Mouse (Mus musculus) liver (tissue): Measurements from ENCODE around the gene Pitx2.

Experiments
- DNase-seq: peaks from one replicate; pipeline ENCODE4 v3.0.0-alpha.2; 2020; ENCODE audit warnings: mixed read lengths

Pitx2 gene

DNA sequence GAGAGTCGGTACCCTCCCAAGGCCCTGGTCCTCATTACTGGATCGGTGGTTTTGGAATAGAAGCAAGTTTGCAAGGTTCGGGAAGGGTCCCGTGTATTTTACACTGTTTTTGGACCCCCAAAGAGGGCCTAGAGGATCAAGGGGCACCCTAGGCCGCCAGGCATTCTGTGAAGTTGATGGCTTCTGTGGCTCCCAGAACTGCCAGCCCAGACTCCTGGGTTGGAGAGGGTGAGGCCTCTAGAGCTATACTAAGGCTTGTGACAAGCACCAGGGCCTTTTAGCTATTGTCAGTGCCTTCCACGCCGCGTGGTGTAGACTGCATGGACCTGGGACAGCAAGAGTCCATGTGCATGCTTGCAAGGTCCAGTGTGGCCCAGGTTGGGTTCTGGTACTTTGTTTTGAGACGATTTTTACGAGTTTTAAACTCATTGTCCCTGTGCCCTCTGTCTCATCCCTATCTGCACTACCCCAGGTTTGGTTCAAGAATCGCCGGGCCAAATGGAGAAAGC, 18.2 kb downstream of the Pitx2 start:
- no peak for DNase-seq

DNA sequence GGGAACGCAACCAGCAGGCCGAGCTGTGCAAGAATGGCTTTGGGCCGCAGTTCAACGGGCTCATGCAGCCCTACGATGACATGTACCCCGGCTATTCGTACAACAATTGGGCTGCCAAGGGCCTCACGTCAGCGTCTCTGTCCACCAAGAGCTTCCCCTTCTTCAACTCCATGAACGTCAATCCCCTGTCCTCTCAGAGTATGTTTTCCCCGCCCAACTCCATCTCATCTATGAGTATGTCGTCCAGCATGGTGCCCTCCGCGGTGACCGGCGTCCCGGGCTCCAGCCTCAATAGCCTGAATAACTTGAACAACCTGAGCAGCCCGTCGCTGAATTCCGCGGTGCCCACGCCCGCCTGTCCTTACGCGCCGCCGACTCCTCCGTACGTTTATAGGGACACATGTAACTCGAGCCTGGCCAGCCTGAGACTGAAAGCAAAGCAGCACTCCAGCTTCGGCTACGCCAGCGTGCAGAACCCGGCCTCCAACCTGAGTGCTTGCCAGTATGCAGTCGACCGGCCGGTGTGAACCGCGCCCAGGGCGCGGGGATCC, 18.8 kb downstream of the Pitx2 start:
- no peak for DNase-seq

DNA sequence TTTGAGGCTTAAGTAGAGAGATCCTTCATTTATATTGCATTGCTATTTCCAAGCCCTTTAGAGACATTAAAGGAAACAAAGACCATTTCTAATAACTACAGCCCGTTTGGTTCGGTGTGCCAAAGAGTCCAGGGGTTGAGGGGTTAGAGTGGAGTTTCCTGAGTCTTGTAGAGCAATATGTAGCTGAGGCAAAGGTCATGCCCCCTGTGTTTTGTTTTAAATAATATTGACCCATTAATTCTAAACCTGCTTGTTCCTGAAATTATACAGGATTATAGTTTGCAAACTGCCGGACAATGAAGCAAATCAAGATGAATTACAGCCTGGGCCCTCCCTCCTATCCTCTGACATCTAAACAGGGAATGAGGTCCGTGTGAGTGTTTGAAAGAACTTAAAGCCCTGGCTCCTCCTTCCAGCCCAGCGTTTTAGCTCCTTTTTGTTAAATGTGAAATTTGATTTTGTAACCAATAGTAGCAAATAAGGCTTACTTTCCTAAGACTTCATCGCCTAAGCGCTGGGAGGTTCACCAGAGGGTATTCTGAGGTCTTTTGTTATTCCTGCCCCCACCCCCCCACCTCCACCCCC, 20.5 kb downstream of the Pitx2 start:
- DNase-seq, result no peak

DNA sequence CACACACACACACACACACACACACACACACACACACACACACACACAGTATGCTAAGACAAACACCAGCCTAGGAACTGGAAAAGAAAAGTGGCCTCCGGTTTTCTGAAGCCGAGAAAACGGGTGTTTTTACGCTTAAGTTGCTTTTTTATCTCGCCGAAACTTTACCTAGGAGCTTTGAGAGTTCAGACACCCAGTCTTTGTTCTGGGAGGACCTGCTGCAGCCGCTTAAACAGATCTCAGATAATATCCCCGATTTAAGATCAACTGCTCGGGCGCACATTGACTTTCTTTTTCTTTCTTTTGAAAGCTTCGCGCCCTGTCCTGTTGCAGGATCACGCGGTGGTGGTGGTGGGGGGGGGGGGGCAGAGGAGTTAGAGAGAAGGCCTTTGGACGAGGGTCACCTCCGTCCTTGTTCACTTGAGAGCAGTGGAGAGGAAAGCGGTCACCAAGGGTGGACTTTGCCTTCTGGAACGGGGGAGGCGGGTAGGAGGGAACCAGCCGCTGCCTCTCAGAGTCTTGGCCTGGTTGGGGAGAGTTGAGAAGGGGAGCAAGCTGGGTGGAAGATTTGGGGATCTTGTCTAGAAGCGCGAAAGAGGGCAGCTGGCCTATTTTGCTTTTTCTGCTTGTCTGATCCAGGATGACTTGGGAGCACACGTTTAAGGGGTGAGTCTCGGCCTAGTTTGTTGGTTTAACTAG, 21.2 kb downstream of the Pitx2 start:
- no peak for DNase-seq

DNA sequence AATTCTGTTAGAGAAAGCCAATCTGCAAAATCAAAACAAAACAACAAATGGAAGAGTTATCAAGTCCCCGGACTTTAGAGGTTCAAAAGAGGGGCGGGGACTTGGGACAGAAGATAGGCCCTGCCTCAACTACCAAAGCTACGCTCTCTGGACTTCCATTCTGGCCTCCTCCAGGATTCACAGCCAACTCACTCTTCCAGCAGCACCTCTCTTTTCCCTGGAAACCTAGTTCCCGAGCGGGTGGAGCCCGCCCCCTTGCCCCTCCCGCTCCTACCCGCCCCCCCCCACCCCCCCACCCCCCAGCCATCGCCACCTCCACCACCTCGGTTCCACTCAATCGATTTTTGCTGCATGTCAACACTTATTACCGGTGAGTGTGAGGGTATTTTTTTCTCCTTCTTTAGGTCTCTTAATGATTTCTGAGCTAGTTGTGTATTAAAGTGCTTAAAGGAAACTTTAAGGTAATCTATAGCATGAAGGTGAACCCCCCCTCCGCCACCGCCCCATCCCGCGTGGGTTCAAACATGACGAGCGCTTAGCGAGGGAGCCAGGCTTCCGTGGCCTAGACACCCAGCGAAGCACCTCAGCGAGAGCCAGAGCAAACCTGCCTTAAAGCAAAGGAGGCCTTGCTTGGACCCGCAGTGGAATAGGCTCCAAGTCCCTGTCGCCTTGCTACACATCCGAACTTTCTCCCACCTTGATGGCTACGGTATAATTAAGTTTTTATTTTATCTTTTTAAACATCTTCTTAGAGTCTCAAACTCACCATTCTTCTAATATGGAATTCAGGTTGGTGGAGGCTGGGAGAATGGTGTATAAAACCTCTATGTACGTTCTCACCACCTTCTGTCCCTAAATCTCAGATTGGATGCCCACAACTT, 21.9 kb downstream of the Pitx2 start:
- no peak for DNase-seq

DNA sequence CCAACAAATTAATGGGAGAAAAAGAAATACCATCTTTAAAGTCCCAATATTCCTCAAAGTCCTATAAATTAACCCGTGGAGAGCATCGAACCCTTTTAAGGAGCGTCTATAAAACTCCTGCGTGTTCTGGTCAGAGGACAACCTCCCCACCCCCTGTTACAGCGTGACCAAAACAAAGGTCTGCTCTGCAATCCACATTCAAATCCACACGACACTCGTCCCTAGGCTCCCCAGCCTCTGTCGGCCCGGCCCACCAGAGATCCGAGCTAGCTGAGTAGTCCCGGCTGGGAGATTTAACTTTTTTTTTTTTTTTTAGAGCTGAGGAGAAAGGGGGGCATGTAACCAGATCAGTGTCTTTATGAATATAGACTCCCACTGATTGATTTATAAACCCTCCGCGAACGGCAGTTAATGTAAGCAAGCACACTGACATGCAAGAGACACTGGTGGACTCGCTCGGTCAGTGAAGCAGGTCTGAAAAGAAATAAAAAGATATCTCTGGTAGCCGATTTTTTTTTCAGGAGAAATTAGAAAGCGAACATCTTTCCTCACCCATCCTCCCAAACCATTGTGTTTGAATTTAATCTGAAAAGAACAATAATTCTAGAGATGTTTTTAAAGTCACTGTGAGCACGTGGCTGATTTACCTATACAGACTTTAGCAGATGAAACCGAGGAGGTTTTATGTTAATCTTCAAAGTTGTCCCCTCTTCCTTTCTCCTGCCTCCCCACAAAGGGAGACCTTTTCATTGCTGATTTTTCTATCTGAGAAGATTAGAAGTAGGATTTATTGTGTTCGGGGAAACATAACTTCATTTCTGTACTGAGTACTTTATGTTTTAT, 23.0 kb downstream of the Pitx2 start:
- no peak for DNase-seq

DNA sequence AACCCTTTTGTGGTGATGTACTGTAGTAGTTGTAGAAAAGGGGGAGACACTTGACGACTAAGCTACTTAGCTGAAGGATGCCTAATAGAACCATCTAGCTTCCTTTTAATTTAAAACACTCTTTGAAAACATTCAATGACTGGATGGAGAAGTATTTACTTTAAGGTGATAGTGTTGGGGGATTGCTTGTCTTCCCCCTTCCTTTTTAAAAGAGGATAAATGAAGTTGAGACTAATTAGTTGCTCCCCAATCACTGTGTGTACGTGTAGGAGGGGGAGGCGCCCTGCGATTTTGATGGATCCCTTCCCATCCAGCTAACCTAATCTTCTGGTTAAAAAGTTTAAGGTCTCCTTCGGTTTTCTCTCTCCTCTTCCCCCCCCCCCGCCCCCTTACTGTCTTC, 23.7 kb downstream of the Pitx2 start:
- no peak for DNase-seq

DNA sequence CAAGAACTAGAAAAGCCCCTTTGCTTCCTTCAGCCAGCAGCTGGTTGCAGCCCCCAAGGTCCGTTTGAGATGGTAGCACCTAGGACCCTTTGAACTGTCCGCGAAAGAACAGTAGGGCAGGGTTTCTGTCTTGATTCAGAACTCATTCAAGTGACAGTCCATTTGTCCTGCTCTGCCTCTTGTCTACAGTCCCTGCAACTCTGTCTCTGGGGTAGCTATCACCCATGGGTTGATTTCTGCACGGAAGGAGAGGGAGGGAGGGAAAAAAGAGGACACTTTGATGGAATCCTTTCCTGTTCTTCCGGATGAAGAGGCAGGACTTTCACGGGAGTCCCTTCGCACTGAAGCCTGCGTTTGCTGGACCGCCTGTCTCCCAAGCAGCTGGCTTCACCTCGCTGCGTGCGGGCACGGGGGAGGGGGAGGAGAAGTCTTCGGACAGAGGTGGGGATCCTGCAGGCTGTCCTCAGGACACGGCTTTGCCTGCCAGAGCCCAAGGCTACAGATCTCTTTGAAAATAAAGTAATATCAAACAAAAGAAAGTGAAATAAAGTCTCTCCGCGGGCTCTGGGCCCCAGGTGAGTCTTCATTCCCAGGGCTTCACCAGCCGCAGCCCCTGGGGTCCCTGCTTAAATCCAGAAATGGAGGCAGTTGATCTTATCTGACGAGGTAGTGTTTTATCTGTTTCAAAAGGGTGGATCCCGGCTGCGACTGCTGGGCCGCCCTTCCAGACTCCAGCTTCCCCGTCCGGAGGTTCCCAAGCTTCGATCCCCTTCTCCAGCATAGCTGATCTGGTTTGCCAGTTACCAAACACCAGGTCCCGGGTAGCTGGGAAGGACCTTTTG, 24.5 kb downstream of the Pitx2 start:
- no peak for DNase-seq

DNA sequence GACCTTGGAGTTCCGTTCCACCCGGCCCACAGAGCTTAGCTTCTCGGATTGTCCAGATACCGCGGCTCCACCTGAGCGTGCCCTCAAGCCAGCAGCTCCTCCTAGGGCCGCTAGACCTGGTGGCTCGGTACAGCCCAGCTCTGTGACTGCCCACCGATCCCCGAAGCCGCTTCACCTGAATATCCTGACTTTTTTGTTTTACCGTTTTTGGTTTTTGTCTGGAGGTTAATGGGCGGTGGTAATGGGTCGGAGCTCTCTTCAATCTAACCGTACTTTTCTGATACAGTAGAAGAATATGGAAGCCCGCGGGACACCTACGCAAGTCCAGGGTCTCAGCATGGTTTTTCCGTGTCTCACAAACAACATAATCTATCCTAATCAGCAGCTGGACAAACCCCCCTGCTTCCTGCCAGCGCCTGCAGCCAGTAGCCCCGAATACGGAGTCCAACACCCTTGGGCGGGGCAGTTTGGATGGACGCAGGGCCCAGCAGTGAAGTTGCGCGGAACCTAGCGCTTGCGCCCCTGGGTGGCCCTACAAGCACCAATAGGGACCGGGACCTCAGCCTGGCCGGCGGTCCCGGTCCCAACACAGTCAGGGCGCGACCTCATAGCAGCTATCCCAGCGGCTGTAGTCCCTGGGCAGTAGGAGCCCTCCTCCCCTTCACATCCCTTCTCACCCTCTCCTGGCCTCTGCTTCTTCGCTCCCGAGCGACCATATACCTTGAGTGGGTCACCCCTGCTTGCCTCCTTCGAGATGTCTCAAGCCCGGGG, 25.3 kb downstream of the Pitx2 start:
- DNase-seq, result no peak

DNA sequence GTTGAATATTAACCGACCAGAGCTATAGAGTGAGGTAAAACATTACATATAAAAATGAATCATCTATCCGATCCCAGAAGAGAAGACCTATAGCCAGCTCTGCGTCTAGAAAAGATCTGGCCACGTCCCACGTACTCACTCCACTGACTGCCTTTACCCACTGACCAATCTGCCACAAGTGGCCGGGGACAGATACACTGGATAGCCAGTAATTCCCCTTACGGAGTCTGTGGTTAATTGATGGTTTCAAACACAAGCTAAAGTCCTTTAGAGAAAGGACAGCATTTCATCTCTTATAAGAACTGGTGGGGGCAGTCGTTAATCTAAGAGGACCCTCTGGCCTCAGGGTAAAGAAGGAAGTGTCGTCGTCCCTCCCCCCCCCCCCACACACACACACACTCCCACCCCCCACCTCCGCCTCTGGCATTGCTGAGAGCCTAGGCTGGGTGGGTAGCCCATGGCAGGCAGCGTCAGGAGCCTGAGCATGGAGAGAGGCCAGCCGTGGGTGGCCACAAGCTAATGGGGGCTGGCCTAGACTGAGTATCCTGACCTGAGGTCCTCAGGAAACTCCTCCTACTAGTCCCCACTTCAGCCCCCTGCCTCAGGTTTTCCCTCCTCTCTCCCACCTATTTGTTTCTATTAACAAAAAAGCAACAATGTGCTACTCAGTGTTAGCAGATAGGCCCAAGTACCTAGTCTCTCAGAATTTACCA, 26.1 kb downstream of the Pitx2 start:
- no peak for DNase-seq

DNA sequence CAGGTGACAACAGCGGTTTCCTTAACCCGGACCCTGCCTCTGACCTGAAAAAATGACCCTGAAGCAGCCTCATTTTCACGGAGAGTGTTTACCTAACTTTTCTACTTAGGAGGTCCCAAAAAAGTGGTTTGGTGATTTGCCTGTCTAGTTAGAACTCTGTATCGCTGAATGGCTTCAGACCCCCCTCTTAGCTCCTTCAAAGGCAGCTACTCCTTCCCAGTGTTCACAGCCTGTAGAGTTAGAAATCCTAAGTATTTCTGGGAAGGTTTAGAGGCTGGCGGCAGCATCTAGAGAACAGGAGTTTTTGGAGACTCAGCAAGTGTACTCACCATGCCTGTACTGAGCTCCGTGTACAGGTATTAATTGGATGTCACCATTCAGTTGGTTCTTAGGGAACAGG, 27.0 kb downstream of the Pitx2 start:
- no peak for DNase-seq

DNA sequence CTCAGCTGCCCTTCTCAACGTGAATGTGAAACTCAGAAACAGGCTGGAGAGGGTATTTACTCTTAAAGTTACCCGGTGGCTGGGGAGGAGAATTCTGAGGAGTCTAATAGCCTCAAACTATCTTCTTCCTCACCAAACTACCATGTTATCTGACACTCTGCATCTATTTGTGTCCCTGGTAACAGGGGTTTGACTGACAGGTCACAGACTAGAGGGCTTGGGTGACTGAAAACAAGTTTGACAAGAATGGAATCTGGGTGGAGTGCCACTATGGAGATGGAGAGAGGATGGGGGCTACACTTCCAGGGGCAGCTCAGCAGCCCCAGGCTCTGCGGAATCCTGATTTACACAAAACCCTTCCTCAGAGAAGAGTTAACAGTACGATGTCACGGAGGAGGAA, 27.7 kb downstream of the Pitx2 start:
- no peak for DNase-seq

DNA sequence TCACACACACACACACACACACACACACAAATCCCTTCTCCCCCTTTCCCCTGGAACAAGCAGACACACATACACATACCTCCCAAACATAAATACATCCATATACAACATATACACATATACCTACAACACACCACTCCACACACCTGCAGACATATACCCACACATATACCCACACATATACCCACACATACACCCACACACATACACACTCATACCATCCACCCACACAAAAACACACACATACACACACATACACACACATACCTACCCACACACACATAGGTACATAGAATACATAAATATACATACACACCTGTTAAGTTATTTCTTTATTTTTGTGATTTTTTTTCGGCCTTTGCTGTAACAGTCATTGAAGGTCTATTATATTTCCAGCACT, 38.3 kb downstream of the Pitx2 start:
- DNase-seq, result no peak

DNA sequence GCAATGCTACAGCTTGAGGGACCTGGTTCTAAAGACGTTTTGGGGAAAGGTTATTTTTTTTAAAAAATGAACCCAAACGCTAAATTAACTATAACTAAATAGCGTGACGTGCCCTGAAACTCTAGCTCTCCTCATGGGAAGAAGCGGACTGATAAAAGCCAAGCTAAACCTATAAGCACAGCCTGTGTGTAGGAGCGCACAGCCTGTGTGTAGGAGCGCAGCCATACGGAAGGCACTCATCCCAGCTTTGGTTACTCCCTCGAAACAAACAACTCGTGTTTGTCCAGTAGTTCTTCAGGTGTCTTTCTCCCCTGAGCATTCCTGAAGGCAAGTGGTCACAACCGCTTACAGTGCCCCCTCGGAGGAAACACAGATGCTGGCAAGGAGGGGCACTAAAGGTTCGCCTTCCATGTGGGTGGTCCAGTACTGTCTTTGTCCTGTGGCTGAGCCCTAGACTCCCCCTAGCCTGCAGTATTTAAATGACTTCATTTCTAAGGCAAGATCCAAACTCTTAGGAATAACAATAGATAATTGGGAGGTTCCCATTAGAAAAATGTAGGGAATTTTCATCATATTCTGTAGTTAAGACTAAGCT, 39.1 kb downstream of the Pitx2 start:
- no peak for DNase-seq

DNA sequence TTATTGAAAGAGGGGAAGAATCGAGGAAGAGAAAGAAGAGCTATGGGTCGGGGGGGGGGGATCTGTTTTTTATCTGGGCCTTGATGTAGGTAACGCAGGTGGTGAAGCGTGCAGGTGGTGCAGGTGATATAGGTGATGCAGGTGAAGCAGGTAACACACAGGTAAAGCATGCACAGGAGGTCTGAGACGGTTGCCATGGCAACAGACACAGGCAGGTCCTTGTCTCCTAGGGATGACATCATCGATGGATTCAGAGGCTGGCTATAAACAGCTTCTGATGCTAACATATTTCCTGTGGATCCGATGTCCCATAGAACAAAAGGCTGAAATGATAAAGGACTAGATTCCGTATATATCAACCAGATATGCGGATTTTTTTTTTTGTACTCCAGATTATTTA, 51.3 kb downstream of the Pitx2 start:
- no peak for DNase-seq

DNA sequence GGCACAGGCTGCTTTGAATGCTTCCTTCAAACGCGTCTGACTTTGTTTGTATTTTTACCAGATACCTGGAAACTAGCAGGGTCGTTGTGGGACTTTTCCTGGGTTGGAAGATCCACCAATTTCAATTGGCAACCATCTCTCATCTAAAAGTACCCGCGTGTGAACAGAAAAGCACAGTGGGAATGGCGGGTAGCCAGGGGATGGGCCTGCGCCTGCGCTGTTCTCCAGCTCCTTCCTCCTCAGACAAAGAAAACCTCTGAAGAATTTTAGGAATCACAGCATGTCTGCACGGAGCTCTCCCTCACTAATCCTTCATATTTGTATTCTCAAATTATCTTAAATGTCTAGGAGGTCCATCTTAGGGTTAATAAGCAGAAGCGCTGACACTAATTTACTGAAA, 54.6 kb downstream of the Pitx2 start:
- DNase-seq, result no peak

DNA sequence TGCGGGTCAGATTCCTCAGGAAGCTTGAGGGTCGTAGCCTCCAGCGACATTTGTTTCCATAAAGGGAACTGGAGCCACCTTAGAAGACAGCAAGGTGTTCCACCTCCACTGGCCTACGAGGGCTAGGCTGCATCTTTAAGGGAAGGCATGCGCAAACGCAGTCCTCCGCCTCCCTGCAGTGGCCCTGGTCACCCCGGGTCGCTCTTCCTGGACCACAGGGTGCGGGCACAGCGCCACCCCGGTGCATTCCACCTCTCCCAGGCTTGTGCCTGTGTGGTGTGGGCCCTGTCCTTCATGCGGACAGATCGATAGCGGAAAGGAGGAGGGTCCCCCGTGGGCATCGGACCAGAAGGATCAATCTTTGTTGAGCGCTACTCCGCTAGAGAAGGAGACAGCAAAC, 56.6 kb downstream of the Pitx2 start:
- DNase-seq, result no peak

DNA sequence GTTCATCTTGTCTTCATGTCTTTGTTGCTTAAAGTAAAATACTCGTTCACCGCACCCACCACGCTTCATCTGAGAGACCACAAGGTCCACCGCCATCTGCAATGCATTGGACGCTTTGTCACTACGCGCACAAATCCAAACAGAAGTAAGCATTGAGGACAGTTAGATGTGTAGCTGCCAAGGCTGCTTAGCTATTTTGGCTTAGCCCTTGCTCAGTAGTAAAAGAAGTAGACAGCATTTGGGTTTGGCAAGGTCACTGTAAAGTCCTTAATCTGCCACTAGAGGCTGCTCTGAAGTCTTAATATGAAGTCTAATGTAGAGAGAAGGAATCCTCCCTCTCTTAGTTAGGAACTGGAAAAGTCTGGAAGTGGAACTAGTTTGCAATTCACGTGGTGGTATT, 57.1 kb downstream of the Pitx2 start:
- no peak for DNase-seq

DNA sequence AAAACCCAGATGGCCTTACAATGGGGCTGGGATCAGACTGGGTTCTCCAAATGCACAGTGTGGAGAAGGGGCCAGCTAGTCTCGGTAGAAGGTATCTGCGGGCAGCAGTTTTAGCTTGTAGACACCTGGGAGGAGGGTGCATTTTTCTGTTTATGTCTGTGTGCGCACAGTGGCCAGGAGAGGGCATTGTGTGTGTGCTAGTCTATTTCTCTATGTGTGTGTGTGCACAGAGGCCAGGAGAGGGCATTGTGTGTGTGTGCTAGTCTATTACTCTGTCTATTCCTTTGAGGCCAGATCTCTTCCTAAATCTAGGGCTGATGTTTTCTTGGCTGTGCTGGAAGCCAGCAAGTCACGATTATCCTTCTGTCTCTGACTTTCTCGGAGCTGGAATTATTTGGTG, 58.8 kb downstream of the Pitx2 start:
- no peak for DNase-seq
